Mouse (Mus musculus) heart, adult 2 months (tissue): Measurements from ENCODE around the gene Gbe1.

Experiments used
- CTCF ChIP-seq: fragments of 200-600 bp; IDR thresholded peaks from 2 replicates; pipeline ENCODE4 v1.8.1; 2022; ENCODE audit warnings: antibody characterized with exemption, mild to moderate bottlenecking, moderate library complexity
- EP300 ChIP-seq: fragments of 200-500 bp; IDR thresholded peaks from 2 replicates; pipeline ENCODE4 v1.6.1; 2011; ENCODE audit warnings: low read depth, low read length, control low read depth; ENCODE audit not compliant: insufficient read depth
- POLR2A ChIP-seq: fragments of 200-500 bp; IDR thresholded peaks from 2 replicates; pipeline ENCODE4 v1.6.1; 2011; ENCODE audit warnings: mild to moderate bottlenecking, low read depth, low read length, control low read depth; ENCODE audit not compliant: insufficient read depth

GRCm38 (mm10) chr16:70480494-70480893 is 166.7 kb downstream of the Gbe1 start:
- no peak for TF ChIP-seq CTCF
- TF ChIP-seq POLR2A = no peak
- no peak for TF ChIP-seq EP300
